Mouse (Mus musculus): Measurements from ENCODE around the gene Bloc1s6.

Gene Bloc1s6

DNA sequence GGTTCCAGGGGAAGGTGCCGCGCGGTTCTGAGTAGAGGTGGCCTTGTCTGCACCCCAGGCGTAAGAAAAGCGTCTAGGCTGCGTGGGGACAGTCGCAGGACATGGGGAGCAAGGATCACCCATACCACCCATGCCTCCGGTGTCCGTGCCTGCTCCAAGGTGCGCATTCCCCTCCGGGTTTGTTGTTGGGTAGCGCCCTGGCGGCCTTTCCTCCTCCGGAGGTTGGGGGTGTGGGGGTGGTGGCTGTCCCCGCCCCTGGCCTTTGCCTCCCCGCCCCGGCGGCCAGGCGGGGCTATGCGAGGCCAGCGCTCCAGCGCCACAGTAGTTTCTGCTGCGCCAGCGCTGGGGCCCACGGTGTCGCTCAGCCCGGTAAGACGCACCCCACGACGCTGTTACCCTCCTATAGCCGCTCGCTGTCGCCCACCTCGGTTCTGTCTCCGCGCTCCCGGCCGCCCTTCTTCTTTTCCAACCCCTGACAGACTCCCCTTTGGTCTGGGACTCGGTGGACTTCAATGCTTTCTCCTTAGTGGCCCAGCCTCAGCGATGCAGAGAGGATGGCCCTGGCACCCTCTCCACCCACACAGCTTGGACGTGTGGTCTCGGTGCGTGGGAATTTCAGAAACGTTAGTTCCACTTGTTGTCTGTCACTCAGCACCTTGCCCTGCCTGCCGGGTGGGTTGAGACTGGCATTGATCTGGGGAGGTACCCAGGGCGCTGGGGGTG is 26.9 kb downstream of the Bloc1s6 start, which contains the start of gene Sqor:
Gene Sqor, plus strand, starts transcription at position 167 of the 723 bp plus-strand sequence.
- peak; percentile 80 for DNase-seq (ENCODE audit: low spot score)

GRCm38 (mm10) chr2:122765794-122766145 is 27.5 kb downstream of the Bloc1s6 start:
- DNase-seq (ENCODE audit: low spot score): no peak

- no peak for DNase-seq (ENCODE audit: low spot score)
Measured at GRCm38 (mm10) chr2:122771002-122771401, 32.7 kb downstream of the Bloc1s6 start.

DNA sequence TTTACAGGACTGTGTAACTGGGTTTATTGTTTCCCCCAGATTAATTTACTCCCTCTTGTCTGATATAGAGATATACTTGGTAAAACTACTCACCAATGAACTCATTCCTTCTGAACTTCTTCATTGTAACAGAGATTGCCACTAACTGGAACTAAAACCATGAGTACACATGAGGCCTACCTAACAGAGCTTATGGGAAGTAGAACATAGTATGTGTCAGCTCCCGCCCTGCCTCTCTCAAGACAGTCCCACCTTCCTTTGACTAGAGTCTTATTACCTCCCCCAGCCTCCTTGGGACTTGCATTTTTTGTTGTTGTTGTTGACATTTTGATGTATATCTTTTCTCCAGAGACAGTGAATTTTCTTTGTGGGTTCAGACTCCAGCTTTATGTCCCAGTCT is 34.6 kb downstream of the Bloc1s6 start:
- no peak for DNase-seq (ENCODE audit: low spot score)

DNA sequence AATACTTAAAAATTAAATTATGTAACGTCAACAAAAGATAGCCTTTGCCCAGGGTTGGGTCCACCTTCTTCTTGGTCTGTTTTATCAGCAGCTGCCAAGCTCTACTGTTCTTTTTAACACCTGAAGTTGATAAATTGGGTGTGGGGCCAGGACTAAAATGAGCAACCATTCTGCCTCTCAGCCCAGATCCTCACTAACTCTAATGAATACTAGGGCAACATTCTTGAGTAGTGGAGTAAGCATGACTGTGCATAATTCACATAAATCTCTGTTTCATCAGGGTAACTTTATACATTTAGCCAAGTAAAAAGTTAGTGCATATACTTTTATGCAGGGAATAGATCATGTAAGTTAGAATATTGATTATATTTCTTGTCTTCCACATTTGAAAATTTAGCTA is 37.2 kb downstream of the Bloc1s6 start:
- no peak for DNase-seq (ENCODE audit: low spot score)

- DNase-seq (ENCODE audit: low spot score): no peak
Measured at GRCm38 (mm10) chr2:122776823-122777222, 38.5 kb downstream of the Bloc1s6 start.

DNA sequence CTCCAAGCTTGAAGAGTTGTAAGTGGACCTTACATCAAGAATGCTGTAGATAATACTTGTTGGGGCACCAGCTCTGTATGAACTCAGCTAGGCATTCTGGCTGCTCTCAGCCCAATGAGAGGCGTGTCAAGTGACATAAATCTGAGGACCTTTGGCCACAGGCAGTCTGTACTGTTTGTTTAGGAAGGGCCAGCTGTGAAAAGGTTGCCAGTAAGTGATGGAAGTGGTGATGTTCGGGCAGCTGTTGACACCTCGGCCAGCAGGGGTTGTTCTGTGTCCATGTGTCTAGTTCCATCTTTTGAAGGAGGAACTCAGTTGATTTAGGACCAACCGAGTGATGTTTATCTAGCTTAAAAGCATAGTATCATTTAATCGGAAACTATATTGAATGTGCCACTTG is 41.7 kb downstream of the Bloc1s6 start:
- no peak for DNase-seq (ENCODE audit: low spot score)

DNA sequence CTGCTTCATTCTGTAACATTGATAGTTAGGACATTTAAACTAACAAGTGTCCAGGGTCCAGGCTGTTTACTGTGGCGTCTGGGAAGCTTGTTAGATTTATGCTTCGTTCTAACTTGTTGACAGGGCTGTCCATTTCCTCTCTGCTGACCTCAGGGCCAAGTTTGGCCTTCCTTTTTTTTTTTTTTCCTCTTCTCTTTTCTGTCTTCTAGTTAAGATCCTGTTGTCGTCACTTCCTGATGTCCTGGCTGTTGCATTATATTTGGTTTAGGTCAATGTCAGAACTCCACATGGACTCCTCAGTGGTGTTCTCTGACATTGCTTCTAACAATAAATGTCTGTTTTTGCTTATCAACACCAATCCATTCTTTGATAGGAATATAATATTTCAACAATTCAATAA is 42.1 kb downstream of the Bloc1s6 start:
- no peak for DNase-seq (ENCODE audit: low spot score)

DNA sequence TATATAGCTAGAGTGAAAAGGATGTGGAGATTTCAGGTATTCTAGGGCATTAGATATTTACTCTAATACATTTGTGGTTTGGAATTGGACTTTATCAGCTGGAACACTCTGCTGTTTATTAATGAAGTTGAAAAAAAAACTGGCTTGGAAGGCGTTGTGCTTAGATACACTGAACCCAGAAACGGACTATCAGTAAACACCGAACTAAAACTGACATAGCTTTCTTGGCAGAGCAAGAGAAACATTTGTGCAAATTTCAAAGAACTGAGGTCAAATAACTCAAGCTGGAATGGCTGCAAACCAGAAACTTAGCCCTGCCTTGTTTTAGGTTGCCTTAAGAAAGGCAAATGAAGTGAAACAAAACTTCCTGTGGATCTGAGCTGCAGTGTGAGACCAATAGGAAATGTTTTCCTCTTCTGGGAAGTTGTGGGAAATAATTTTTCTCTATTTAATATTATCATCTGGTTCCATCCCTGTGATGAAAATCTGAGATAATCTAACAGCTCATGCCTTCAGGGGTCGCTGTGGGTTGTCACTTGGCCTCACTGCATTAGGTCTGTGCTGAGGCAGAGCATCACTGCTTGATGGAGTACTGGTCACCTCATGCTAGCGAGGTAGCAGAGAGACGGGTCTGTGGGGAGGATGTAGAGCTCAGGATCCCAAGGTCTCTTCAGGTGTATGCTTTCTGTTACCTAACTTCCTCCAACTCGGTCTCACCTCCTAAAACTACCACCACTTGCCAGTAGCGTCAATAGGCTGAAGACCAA is 43.5 kb downstream of the Bloc1s6 start:
- no peak for DNase-seq (ENCODE audit: low spot score)

GRCm38 (mm10) chr2:122783730-122784129 is 45.4 kb downstream of the Bloc1s6 start:
- DNase-seq (ENCODE audit: low spot score): no peak

DNA sequence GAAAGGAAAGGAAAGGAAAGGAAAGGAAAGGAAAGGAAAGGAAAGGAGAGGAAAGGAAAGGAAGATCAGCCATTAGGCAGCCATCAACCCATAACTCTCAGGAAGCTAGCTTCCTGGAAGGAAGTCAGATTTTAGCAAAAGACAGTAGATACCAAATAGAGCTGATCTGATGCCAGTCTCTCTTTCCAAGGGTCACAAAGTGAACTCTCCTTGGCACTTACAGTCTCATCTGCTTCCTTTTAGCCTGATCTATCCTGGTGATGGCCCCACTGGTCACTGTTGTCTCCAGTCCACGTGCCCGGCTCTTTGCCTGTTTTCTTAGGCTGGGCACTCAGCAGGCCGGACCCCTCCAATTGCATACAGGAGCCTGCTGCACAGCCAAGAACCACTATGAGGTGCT is 46.4 kb downstream of the Bloc1s6 start:
- no peak for DNase-seq (ENCODE audit: low spot score)

- DNase-seq (ENCODE audit: low spot score): no peak
Measured at GRCm38 (mm10) chr2:122786167-122786566, 47.9 kb downstream of the Bloc1s6 start.

GRCm38 (mm10) chr2:122789311-122789710 is 51.0 kb downstream of the Bloc1s6 start:
- DNase-seq (ENCODE audit: low spot score): no peak

- DNase-seq (ENCODE audit: low spot score): no peak
Measured at GRCm38 (mm10) chr2:122789730-122790129, 51.4 kb downstream of the Bloc1s6 start.
